Mouse (Mus musculus) liver, adult 2 months (tissue): ENCODE data around the gene Lrsam1. TPM values are rescaled to one million over a fixed set of nuclear protein-coding genes. Genes with fewer than 3 reads are reported as not detected.

Experiments
- DNase-seq: peaks from one replicate; pipeline ENCODE4 v3.0.0-alpha.2; 2011; ENCODE audit warnings: low read depth, low spot score; ENCODE audit errors: extremely low read depth
- H3K27ac ChIP-seq: fragments of 200-500 bp; replicated peaks from 2 replicates; pipeline ENCODE4 v1.5.1; 2012; ENCODE audit warnings: low read depth, mild to moderate bottlenecking, control low read depth, inconsistent platforms, low read length; ENCODE audit not compliant: insufficient read depth
- H3K27me3 ChIP-seq: fragments of 200-500 bp; 2 replicates; pipeline ENCODE4 v1.6.1; 2012; ENCODE audit warnings: mild to moderate bottlenecking, moderate library complexity, low read length, inconsistent platforms; ENCODE audit not compliant: control insufficient read depth, insufficient read depth
- H3K36me3 ChIP-seq: fragments of 200-500 bp; 2 replicates; pipeline ENCODE4 v1.6.1; 2012; ENCODE audit warnings: low read length, inconsistent platforms; ENCODE audit not compliant: control insufficient read depth, insufficient read depth
- H3K4me1 ChIP-seq: fragments of 200-500 bp; 2 replicates; pipeline ENCODE4 v1.6.1; 2011; ENCODE audit warnings: low read length; ENCODE audit not compliant: control insufficient read depth, insufficient read depth
- H3K4me3 ChIP-seq: fragments of 200-500 bp; 2 replicates; pipeline ENCODE4 v1.5.1; 2011; ENCODE audit warnings: low read depth, mild to moderate bottlenecking, control low read depth, low read length, moderate library complexity; ENCODE audit not compliant: insufficient read depth
- H3K79me2 ChIP-seq: fragments of 200-500 bp; 2 replicates; pipeline ENCODE4 v1.6.1; 2012; ENCODE audit warnings: inconsistent platforms, mild to moderate bottlenecking, low read length, moderate library complexity; ENCODE audit not compliant: control insufficient read depth, insufficient read depth
- H3K9ac ChIP-seq: fragments of 200-500 bp; 2 replicates; pipeline ENCODE4 v1.6.1; 2012; ENCODE audit warnings: low read depth, mild to moderate bottlenecking, control low read depth, inconsistent platforms, low read length
- CTCF ChIP-seq: fragments of 200-500 bp; IDR thresholded peaks from 2 replicates; pipeline ENCODE4 v1.5.1; 2011; ENCODE audit warnings: low read depth, low read length, control low read depth
- POLR2A ChIP-seq: fragments of 200-500 bp; IDR thresholded peaks from 2 replicates; pipeline ENCODE4 v1.6.1; 2011; ENCODE audit warnings: low read length, control low read depth; ENCODE audit not compliant: insufficient read depth; ENCODE audit errors: extremely low read depth
- WGBS: fragments of 180-500 bp; shearing (Covaris S2); methylation state at CpG from one replicate; pipeline ENCODE4 v1.1.7; 2018; 5-methylcytosine and 5-hydroxymethylcytosine counted together
- polyA plus RNA-seq: library from polyadenylated mRNA; depleted of rRNA; stranded (reverse); fragments of >200 nt; gene quantifications from 2 replicates; pipeline ENCODE4 v1.2.3, GENCODE M21; 2012
- total RNA-seq: library from RNA; depleted of rRNA; stranded (reverse); fragments of >200 nt; gene quantifications from 2 replicates; pipeline ENCODE4 v1.2.3, GENCODE M21; 2014

Lrsam1 gene
- total and polyA plus RNA-seq, 2 experiments, result 6.0 to 9.7 TPM

DNA sequence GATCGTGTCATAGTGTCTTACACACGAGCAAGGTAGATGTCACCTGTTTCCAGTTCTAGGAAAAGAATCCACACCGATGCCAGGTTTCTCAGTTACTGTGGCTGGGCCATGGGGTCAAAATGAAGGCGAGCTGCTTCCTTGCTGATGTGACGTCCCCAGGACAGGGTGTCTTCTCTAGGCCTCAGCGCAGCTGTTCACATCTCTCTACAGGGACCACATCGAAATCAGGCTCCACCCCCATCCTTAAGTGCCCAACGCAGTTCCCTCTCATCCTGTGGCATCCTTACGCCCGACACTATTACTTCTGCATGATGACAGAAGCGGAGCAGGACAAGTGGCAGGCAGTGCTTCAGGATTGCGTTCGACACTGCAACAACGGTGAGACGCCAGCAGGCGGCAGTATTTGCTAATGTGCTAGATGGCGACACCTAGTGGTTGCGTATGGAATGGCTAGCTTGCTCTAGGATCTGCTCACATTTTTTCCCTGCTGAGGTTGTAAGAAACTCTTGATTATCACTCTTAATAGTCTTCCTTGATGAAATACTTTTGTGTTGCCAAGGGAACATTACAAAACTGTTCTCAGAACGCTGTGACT lies 49.1 kb downstream of the Lrsam1 start:
- DNase-seq, result peak; percentile 80
- H3K4me3 ChIP-seq, result no peak overlapping the region; the same call in 1 of the 2 replicates
- H3K36me3 ChIP-seq, result no peaks in the 10 kb centered on the region
- H3K79me2 ChIP-seq, result no peaks in the 10 kb centered on the region
- WGBS, result 33% methylated on average over 19 of the region's 19 CpGs
- peaks cover 6% of the 10 kb centered on the region for H3K4me1 ChIP-seq
- no peak overlapping the region for H3K9ac ChIP-seq
- no peak overlapping the region for H3K27ac ChIP-seq
- H3K27me3 ChIP-seq, result no peaks in the 10 kb centered on the region
- TF ChIP-seq POLR2A (no peak), CTCF (peak; percentile 100)

- Histone ChIP-seq H3K79me2 (no peaks in the 10 kb centered on the region), H3K9ac (no peak overlapping the region), H3K27ac (no peak overlapping the region), H3K36me3 (no peaks in the 10 kb centered on the region), H3K27me3 (no peaks in the 10 kb centered on the region), H3K4me1 (peaks cover 7% of the 10 kb centered on the region), H3K4me3 (no peak overlapping the region)
- WGBS, result 91% methylated on average over 7 of the region's 7 CpGs
- no peak for TF ChIP-seq POLR2A
- no peak for TF ChIP-seq CTCF
- no peak for DNase-seq
Measured at GRCm38 (mm10) chr2:32911639-32912182, 49.7 kb downstream of the Lrsam1 start.

DNA sequence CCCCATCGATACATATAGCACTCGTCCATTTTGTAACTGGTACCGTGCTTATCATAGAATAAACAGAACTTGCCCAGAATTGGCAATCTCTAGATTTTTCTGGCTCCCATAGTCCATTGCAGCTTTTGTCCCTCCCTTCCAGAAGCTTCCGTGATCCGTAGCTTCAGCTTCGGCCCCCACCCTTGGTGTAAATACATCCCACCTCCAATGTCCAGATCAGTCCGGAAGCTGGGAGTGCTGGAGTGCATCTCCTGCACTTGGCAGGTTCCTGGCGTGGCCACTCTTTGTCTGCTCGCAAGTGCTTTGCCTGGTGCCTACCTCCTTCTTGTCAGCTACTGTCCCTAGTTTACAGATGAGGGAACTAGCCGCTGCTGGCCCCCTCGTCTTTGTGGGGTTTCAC lies 52.6 kb downstream of the Lrsam1 start:
- H3K9ac ChIP-seq, result no peak overlapping the region
- no peak for DNase-seq
- WGBS, result 64% methylated on average over 11 of the region's 11 CpGs
- H3K4me3 ChIP-seq, result no peak overlapping the region
- H3K27ac ChIP-seq, result no peak overlapping the region
- H3K27me3 ChIP-seq, result no peaks in the 10 kb centered on the region
- H3K79me2 ChIP-seq, result no peaks in the 10 kb centered on the region
- TF ChIP-seq POLR2A (no peak), CTCF (no peak)
- no peaks in the 10 kb centered on the region for H3K36me3 ChIP-seq
- peaks cover 2% of the 10 kb centered on the region; the same call in 1 of the 2 replicates for H3K4me1 ChIP-seq

GRCm38 (mm10) chr2:32908272-32908671 lies 53.1 kb downstream of the Lrsam1 start:
- H3K27me3 ChIP-seq, result no peaks in the 10 kb centered on the region
- TF ChIP-seq CTCF (no peak), POLR2A (no peak)
- no peak for DNase-seq
- no peak overlapping the region for H3K9ac ChIP-seq
- no peaks in the 10 kb centered on the region for H3K79me2 ChIP-seq
- H3K27ac ChIP-seq, result no peak overlapping the region
- H3K4me3 ChIP-seq, result no peak overlapping the region
- peaks cover 2% of the 10 kb centered on the region; the same call in 1 of the 2 replicates for H3K4me1 ChIP-seq
- no peaks in the 10 kb centered on the region for H3K36me3 ChIP-seq
- 76% methylated on average over 6 of the region's 6 CpGs for WGBS

GRCm38 (mm10) chr2:32907442-32907841 lies 54.0 kb downstream of the Lrsam1 start:
- H3K27ac ChIP-seq, result no peak overlapping the region
- DNase-seq, result peak; percentile 48
- no peaks in the 10 kb centered on the region for H3K27me3 ChIP-seq
- no peak for TF ChIP-seq POLR2A
- no peak for TF ChIP-seq CTCF
- H3K79me2 ChIP-seq, result no peaks in the 10 kb centered on the region
- H3K4me3 ChIP-seq, result no peak overlapping the region
- H3K4me1 ChIP-seq, result peaks cover 2% of the 10 kb centered on the region; the same call in 1 of the 2 replicates
- H3K36me3 ChIP-seq, result no peaks in the 10 kb centered on the region
- 41% methylated on average over 8 of the region's 8 CpGs for WGBS
- H3K9ac ChIP-seq, result no peak overlapping the region

GRCm38 (mm10) chr2:32905297-32905696 lies 56.1 kb downstream of the Lrsam1 start:
- peaks cover 2% of the 10 kb centered on the region; the same call in 1 of the 2 replicates for H3K4me1 ChIP-seq
- H3K27ac ChIP-seq, result no peak overlapping the region
- H3K36me3 ChIP-seq, result no peaks in the 10 kb centered on the region
- 90% methylated on average over 8 of the region's 8 CpGs for WGBS
- no peak for TF ChIP-seq CTCF
- no peak for TF ChIP-seq POLR2A
- no peak for DNase-seq
- no peaks in the 10 kb centered on the region for H3K79me2 ChIP-seq
- no peak overlapping the region for H3K9ac ChIP-seq
- H3K27me3 ChIP-seq, result no peaks in the 10 kb centered on the region
- no peak overlapping the region for H3K4me3 ChIP-seq
